Mouse (Mus musculus): ENCODE measurements around the gene Ubtd1. TPM values are rescaled to one million over a fixed set of nuclear protein-coding genes. Genes with fewer than 3 reads are reported as not detected.
A peak's percentile ranks its signal among the peaks of the same experiment; 100 is the strongest.

Gene Ubtd1
- polyA plus RNA-seq, 1 experiment from 2014 or later, result 35.9 TPM

- Histone ChIP-seq H3K4me2 (replicated peaks; ENCODE audit: low read depth, low read length) (no peak overlapping the region), H3K36me3 (ENCODE audit: insufficient read depth, low read length) (no peaks in the 10 kb centered on the region), H3K9ac (replicated peaks; ENCODE audit: low read length) (no peak overlapping the region), H3K27me3 (ENCODE audit: insufficient read depth, low read length) (no peaks in the 10 kb centered on the region), H3K9me3 (ENCODE audit: low read length) (no peaks in the 10 kb centered on the region), H3K27ac (ENCODE audit: low read length) (peak overlapping the region; percentile 94; the same call in 1 of the 2 replicates), H3K4me1 (ENCODE audit: insufficient read depth, low read length) (peaks cover 78% of the 10 kb centered on the region), H3K4me3 (ENCODE audit: low read length) (no peak overlapping the region)
- 78% methylated on average over 2 of the region's 2 CpGs for WGBS
- no peak for ATAC-seq (ENCODE audit: low FRiP score, low TSS enrichment)
These were observed 11.4 kb downstream of the Ubtd1 start for GRCm38 (mm10) chr19:41992971-41993370.

- Histone ChIP-seq H3K36me3 (ENCODE audit: insufficient read depth, low read length) (no peaks in the 10 kb centered on the region), H3K4me1 (ENCODE audit: insufficient read depth, low read length) (peaks cover 75% of the 10 kb centered on the region), H3K4me3 (ENCODE audit: low read length) (no peak overlapping the region), H3K27me3 (ENCODE audit: insufficient read depth, low read length) (no peaks in the 10 kb centered on the region), H3K4me2 (replicated peaks; ENCODE audit: low read depth, low read length) (no peak overlapping the region), H3K9me3 (ENCODE audit: low read length) (no peaks in the 10 kb centered on the region), H3K27ac (ENCODE audit: low read length) (peak overlapping the region; percentile 64), H3K9ac (replicated peaks; ENCODE audit: low read length) (no peak overlapping the region)
- peak; percentile 65 for ATAC-seq (ENCODE audit: low FRiP score, low TSS enrichment)
- WGBS, result 22% methylated on average over 6 of the region's 6 CpGs
These were observed 11.9 kb downstream of the Ubtd1 start for GRCm38 (mm10) chr19:41993484-41993883.

DNA sequence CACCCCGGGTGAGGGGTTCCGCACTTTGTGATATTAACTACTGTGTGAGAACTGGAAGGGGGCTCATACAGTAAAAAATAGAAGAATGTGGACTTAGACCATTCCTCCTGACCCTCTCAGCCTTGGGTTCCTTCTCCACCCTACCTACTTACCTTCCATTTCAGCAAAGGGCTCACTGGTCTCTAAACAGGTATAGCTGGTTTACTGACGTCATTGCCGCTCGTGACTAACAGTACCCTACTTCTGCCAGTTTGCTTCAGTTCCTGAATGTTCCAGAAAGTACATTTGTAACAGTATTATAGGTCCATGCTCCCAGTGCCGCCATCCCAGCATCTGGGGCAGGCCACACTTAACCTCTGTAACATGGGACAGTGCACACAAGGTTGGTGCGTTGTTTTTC lies 12.5 kb downstream of the Ubtd1 start:
- ATAC-seq (ENCODE audit: low FRiP score, low TSS enrichment), result no peak
- Histone ChIP-seq H3K27me3 (ENCODE audit: insufficient read depth, low read length) (no peaks in the 10 kb centered on the region), H3K9ac (replicated peaks; ENCODE audit: low read length) (no peak overlapping the region), H3K4me3 (ENCODE audit: low read length) (no peak overlapping the region), H3K9me3 (ENCODE audit: low read length) (no peaks in the 10 kb centered on the region), H3K27ac (ENCODE audit: low read length) (peak overlapping the region; percentile 64), H3K4me1 (ENCODE audit: insufficient read depth, low read length) (peaks cover 79% of the 10 kb centered on the region), H3K4me2 (replicated peaks; ENCODE audit: low read depth, low read length) (no peak overlapping the region), H3K36me3 (ENCODE audit: insufficient read depth, low read length) (no peaks in the 10 kb centered on the region)
- WGBS, result 77% methylated on average over 7 of the region's 7 CpGs

DNA sequence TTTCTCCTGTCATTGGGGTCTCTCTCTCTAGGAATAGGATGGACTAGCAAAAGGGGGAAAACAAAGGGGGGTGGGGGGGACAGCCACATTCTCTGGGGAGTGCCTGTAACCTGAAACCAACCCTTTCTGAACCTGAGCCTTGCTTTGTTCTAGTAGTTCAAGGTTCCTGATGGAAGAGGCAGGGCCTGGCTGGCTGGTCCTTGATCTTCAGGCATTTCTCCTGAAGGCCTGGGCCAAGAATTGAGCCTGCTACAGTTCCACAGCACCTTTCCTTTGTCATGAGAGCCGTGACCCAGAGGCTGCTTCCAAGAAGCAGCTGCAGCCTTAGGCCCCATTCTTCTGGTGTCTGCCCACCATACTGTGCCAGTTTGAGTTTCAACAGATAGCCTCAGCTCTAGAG lies 13.9 kb downstream of the Ubtd1 start:
- Histone ChIP-seq H3K4me2 (replicated peaks; ENCODE audit: low read depth, low read length) (no peak overlapping the region), H3K4me1 (ENCODE audit: insufficient read depth, low read length) (peaks cover 83% of the 10 kb centered on the region), H3K27me3 (ENCODE audit: insufficient read depth, low read length) (no peaks in the 10 kb centered on the region), H3K27ac (ENCODE audit: low read length) (peak overlapping the region; percentile 83), H3K4me3 (ENCODE audit: low read length) (no peak overlapping the region), H3K9me3 (ENCODE audit: low read length) (no peaks in the 10 kb centered on the region), H3K36me3 (ENCODE audit: insufficient read depth, low read length) (no peaks in the 10 kb centered on the region), H3K9ac (replicated peaks; ENCODE audit: low read length) (no peak overlapping the region)
- no peak for ATAC-seq (ENCODE audit: low FRiP score, low TSS enrichment)
- WGBS, result 25% methylated on average over 1 of the region's 1 CpGs

GRCm38 (mm10) chr19:41997090-41997489 lies 15.5 kb downstream of the Ubtd1 start:
- Histone ChIP-seq H3K27me3 (ENCODE audit: insufficient read depth, low read length) (no peaks in the 10 kb centered on the region), H3K36me3 (ENCODE audit: insufficient read depth, low read length) (no peaks in the 10 kb centered on the region), H3K9me3 (ENCODE audit: low read length) (no peaks in the 10 kb centered on the region), H3K4me1 (ENCODE audit: insufficient read depth, low read length) (peaks cover 79% of the 10 kb centered on the region), H3K4me3 (ENCODE audit: low read length) (no peak overlapping the region), H3K9ac (replicated peaks; ENCODE audit: low read length) (no peak overlapping the region), H3K4me2 (replicated peaks; ENCODE audit: low read depth, low read length) (no peak overlapping the region), H3K27ac (ENCODE audit: low read length) (no peak overlapping the region)
- WGBS, result 61% methylated on average over 10 of the region's 10 CpGs
- no peak for ATAC-seq (ENCODE audit: low FRiP score, low TSS enrichment)

DNA sequence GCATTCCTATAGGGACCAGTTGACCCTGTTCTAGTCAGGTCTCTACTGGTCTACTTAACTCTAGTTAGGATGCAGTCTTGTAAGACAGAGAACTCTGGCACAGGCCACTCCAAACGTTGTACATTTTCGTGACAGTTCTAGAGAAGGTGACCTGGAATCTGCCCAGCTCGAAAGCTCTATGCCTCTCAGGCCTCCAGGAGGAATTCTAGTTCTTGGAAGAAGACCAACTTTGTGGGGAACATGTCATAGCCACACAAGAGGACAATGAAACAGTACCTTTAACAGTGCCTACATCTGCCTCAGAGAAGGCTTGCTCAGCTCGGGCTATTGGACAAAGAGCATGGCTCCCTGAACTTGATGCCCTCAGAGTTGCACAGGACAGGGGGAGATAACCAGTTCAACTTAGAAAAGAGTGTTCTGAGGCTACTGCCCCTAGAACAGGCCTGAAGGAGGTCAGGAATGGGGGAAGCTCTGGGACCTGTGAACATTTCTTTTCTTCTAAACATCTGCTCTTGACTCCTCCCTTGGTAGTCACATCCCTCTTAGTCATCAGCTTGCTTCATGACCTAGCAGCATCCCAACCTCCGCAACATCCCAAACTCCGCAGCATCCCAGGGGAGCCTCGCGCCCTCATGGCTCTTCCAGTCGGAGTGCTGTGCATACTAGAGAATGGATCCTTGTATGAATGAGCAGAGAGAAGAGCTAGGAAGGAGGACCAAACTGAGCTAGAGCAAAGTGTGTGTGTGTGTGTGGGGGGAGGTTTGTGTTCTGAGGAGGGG lies 17.4 kb downstream of the Ubtd1 start:
- ATAC-seq (ENCODE audit: low FRiP score, low TSS enrichment), result no peak
- Histone ChIP-seq H3K27me3 (ENCODE audit: insufficient read depth, low read length) (no peaks in the 10 kb centered on the region), H3K9me3 (ENCODE audit: low read length) (no peaks in the 10 kb centered on the region), H3K27ac (ENCODE audit: low read length) (no peak overlapping the region; the same call in 1 of the 2 replicates), H3K36me3 (ENCODE audit: insufficient read depth, low read length) (no peaks in the 10 kb centered on the region), H3K4me2 (replicated peaks; ENCODE audit: low read depth, low read length) (no peak overlapping the region), H3K4me1 (ENCODE audit: insufficient read depth, low read length) (peaks cover 60% of the 10 kb centered on the region), H3K9ac (replicated peaks; ENCODE audit: low read length) (peak overlapping the region; percentile 24; the same call in 1 of the 2 replicates), H3K4me3 (ENCODE audit: low read length) (no peak overlapping the region)
- WGBS, result 81% methylated on average over 9 of the region's 9 CpGs

- no peak overlapping the region for H3K9ac ChIP-seq (replicated peaks; ENCODE audit: low read length)
- no peak for ATAC-seq (ENCODE audit: low FRiP score, low TSS enrichment)
- H3K27ac ChIP-seq (ENCODE audit: low read length), result peak overlapping the region; percentile 79
- no peaks in the 10 kb centered on the region for H3K9me3 ChIP-seq (ENCODE audit: low read length)
- H3K4me3 ChIP-seq (ENCODE audit: low read length), result no peak overlapping the region
- WGBS, result 80% methylated on average over 4 of the region's 4 CpGs
- H3K36me3 ChIP-seq (ENCODE audit: insufficient read depth, low read length), result no peaks in the 10 kb centered on the region
- no peaks in the 10 kb centered on the region for H3K27me3 ChIP-seq (ENCODE audit: insufficient read depth, low read length)
- no peak overlapping the region for H3K4me2 ChIP-seq (replicated peaks; ENCODE audit: low read depth, low read length)
- H3K4me1 ChIP-seq (ENCODE audit: insufficient read depth, low read length), result peaks cover 55% of the 10 kb centered on the region
These were observed 18.2 kb downstream of the Ubtd1 start for GRCm38 (mm10) chr19:41999688-42000283.

DNA sequence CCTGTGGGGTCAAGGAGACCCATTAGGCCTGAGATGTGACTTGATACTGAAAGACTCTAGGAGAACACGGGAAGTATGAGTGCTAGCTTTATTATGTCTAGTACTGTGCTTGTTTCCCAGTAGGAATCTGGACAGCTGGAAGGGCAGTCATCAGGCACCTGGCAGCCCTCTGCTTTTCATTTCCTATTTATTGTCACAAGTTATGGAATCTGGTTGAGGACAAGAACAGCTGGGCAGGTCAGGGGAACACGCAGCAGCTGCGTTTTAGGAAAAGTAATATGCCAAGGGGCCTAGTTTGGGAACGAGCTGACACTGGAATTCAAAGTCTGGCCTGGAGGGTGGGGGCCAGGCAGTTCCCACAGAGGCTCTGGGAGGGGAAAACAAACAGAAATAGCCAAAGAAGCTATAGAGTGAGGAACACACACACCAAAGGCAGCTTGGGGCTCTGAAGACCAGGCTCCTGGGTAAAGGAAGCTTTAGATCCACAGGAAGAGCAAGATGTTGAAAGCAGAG lies 18.9 kb downstream of the Ubtd1 start:
- peak; percentile 28; the same call in 1 of the 2 replicates for ATAC-seq (ENCODE audit: low FRiP score, low TSS enrichment)
- H3K4me1 ChIP-seq (ENCODE audit: insufficient read depth, low read length), result peaks cover 55% of the 10 kb centered on the region

DNA sequence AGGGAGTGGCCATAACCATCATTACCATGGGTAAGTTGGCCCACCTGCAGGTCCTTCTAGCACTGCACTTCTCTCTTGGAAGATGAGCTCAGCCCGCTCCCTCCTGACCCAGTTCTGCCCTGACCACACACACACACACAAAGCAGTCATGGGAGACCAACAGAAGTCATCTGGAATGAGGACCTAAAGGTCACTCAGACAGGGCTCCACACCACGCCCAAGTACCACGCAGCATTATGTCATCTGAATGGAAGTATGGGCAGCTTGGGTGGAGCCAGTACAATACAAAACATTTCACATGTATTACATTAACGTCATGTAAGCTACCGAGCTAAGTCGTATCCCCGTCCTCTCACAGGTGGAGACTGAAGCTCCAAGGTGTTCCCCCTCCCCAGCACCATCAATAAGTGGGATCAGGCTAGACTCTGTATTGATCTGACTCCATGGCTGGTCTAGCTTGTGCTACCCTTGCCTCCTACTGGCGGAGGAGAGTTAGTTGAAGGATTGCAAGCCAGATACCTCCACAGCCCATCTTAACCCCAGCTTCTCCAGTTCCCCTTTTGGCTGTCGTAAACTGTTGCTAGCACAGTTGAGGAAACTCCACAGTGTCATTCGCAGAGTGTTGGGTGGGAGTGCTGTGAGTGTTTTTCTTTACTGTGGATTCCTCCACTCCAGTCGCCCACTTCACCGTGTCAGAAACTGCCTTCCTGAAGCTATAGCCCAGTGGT lies 19.9 kb downstream of the Ubtd1 start:
- Histone ChIP-seq H3K4me3 (ENCODE audit: low read length) (no peak overlapping the region), H3K4me2 (replicated peaks; ENCODE audit: low read depth, low read length) (no peak overlapping the region), H3K9me3 (ENCODE audit: low read length) (no peaks in the 10 kb centered on the region), H3K4me1 (ENCODE audit: insufficient read depth, low read length) (peaks cover 55% of the 10 kb centered on the region), H3K27me3 (ENCODE audit: insufficient read depth, low read length) (no peaks in the 10 kb centered on the region), H3K9ac (replicated peaks; ENCODE audit: low read length) (no peak overlapping the region), H3K27ac (ENCODE audit: low read length) (peak overlapping the region; percentile 79), H3K36me3 (ENCODE audit: insufficient read depth, low read length) (no peaks in the 10 kb centered on the region)
- no peak for ATAC-seq (ENCODE audit: low FRiP score, low TSS enrichment)
- WGBS, result 88% methylated on average over 12 of the region's 12 CpGs

More for the DNA sequence above, 18.9 kb downstream of the Ubtd1 start:
- Histone ChIP-seq H3K27me3 (ENCODE audit: insufficient read depth, low read length) (no peaks in the 10 kb centered on the region), H3K9ac (replicated peaks; ENCODE audit: low read length) (no peak overlapping the region), H3K27ac (ENCODE audit: low read length) (peak overlapping the region; percentile 79), H3K4me3 (ENCODE audit: low read length) (no peak overlapping the region), H3K36me3 (ENCODE audit: insufficient read depth, low read length) (no peaks in the 10 kb centered on the region), H3K4me2 (replicated peaks; ENCODE audit: low read depth, low read length) (no peak overlapping the region), H3K9me3 (ENCODE audit: low read length) (no peaks in the 10 kb centered on the region)
- WGBS, result 18% methylated on average over 4 of the region's 4 CpGs

Measured in kidney, embryonic 16.5 days (tissue).